Mouse (Mus musculus) right cerebral cortex, adult 2 months (tissue): ENCODE data around the gene Gm47985.
"Not testable (repeated sequence)": the region's sequence is repeated elsewhere in the genome, so short reads cannot be mapped to it uniquely, and the experiment has no call there.

Experiments
- DNase-seq, 2 experiments: peaks; one replicate each; pipeline ENCODE4 v3.0.0; 2021 to 2022; ENCODE audit warnings: low spot score in 2 of 2

The Gm47985 gene

DNA sequence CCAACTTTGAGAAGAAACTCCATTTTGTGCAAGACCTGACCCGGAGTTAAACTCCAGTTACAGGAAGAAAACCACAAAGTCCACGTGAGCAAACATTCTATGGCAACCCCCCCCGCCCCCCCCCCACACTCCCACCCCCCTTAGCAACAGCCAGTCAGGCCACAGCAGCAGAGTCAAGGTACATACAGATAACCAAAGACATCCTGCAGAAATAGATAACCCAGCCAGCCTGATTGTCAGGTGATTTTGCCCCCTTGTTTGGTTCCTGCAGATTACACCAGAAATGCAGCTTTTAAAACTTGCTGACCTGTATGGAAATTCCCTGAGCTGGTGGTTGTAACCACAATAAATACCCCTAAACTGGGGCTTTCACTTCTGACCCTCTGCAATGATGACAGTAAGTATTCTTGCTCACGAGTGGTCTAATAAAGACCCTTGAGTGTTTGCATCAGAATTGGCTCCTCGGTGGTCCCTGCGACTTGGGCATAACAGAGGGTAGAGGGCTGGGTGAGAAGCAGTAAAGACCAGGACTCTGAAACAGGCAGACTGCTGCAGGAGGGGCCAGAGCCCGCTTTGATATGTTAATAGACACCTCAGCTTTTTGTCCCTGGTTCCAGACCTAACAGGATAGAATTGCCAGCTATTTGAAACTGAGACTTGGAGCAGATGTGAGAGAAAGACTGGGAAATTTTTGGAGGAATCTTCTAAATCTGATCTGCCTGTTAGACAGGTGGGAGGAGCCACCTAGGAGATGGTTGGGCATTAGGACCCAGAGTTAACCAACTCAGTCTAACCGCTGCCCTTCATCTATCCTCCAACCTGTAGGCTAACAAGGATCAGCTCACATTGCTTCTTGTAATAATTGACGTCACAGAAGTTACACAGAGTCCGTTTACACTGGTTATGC lies 5.1 kb upstream of the Gm47985 start:
- peak in 1 of 2 experiments; percentile 10 for DNase-seq

DNA sequence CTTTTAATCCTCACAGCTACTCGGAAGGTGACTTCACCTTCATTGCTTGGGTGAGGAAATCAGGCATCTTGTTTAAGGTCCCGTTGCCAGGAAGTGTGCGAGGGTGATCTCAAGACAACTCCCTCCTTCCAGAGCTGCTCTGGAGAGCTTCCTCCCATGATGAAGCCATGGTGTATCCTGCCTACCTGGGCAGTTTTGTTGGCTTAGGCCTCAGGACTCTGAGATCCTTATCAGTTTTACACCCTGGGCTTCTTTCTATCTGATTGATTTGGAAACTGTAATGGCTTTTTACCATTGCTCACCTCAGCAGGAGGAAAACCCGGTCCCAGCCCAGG lies 4.4 kb upstream of the Gm47985 start:
- no peak for DNase-seq

- DNase-seq, result no peak
These were observed 3.7 kb upstream of the Gm47985 start for GRCm38 (mm10) chr1:151178505-151179083.

DNA sequence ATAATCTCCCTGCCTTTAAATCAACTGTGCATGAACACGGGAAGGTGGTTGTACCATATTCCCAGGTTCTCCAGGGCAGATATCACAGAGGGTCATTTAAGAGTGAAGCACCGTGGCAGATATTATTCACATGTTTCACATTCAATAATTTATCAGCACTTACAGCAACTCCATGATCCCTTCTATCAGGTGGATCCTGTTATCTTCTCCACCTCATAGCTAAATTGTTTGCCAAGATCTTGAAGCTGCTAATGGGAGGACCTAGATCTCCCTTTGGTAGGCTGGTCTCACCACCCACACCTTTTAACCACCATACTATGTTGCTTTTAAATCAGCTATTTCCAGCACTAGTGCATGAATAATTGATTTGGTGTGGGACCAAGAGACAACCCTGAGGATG lies 2.2 kb upstream of the Gm47985 start:
- no peak for DNase-seq

DNA sequence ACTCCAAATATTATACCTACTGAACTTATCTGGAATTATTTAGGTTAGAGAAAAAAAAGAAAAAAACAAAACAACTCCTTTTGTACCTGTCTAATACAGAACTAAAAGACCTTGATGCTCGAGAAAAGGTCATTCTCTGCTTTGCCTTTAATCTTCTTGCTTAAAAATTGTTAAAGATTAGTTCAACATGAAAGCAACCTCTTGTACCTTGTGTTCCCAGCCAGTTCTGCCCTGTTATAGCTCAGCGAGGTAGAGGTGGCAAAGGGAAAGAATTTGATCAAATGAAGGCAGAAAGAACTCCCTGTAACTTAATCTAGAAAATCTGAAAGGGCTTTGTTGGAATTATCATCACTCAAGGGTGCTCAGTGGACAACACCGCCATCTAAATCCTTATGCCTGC lies 3.8 kb downstream of the Gm47985 start:
- DNase-seq, result not testable (repeated sequence)

DNA sequence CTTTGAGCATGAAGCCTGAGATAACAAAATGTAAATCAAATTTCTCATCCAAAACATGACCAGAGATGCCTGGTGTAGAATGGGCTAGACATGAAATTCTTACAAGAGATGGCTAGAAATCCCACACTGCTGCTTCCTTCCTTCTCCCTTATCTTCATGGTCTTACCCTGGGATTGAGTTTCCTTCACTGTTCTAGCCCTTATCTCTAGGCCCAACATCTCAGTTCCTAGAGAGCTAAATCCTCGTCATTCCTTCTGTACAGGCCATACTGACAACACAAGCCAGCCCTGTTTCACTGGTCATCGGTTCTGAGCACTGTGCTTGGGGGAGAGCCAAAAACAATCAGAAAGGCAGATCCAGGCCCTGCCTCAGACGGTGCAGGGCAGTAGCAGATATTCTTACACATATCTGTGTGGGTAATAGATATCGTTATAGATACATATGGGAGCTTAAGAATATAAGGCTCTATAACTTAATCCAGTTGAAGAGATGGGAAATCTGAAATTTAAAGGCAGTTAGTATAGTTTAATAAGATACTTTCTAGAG lies 4.6 kb downstream of the Gm47985 start:
- not testable (repeated sequence) for DNase-seq

DNA sequence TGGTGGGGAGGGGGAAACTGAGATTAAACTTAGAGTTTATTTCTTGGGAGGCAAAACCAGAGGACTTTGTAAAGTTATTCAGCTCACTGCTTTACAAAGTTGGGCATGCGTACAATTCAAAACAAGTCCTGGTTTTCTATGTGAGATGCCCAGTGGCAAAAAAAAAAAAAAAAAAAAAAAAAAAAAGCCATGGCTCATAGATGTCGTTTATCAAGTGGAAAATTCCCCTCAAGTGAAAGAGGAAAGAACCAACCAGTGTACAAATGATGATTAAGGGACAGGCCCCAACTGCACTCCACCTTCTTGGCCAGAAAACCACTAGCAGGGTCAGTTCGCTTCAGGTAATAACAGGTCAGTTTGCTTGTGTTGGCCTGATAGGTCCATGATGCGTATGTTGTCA lies 6.1 kb downstream of the Gm47985 start:
- no peak for DNase-seq

DNA sequence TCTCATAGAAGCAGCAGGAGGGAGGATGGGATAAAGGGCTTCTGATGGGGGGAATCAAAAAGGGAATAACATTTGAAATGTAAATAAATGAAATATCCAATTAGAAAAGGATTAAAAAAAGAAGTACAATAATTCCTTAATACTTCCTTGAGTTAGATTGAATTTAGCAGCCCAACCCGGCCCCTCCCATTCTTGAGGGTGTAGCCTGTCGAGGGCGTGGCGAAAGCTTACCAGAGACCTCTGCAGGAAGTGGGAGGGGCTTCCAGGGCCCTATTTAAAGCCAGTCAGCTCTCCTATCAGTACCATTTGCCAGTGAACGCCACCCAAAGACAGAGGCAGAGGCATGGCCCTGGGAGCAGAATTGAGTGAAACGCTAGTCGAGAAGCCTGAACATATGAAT lies 9.7 kb downstream of the Gm47985 start, which contains the start of gene Gm8947:
Gm8947 (plus strand) TSS at position 302 of the 400 bp plus-strand sequence.
- DNase-seq, result not testable (repeated sequence)

DNA sequence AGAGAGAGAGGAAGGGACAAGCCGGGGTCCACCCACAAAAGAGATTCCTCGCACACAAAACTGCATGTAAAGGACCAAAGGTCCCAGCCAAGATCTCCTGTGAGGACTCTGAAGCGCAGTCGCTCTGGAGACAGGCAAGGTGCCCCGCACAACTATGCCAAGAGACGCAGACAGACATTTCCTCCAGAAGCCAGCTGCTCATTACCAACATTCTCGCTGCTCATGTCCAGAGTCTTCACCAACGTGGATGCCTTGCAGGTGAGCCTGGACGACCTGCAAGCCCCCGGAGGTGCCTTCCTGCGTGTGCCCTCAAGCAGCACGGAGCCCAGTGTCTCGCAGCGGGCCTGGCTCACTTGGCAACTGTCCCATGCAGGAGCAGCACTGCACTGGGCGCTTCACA lies 10.4 kb downstream of the Gm47985 start:
- DNase-seq, result not testable (repeated sequence)

GRCm38 (mm10) chr1:151195986-151196385 lies 13.6 kb downstream of the Gm47985 start:
- not testable (repeated sequence) for DNase-seq

GRCm38 (mm10) chr1:151196690-151197089 lies 14.4 kb downstream of the Gm47985 start:
- not testable (repeated sequence) for DNase-seq

DNA sequence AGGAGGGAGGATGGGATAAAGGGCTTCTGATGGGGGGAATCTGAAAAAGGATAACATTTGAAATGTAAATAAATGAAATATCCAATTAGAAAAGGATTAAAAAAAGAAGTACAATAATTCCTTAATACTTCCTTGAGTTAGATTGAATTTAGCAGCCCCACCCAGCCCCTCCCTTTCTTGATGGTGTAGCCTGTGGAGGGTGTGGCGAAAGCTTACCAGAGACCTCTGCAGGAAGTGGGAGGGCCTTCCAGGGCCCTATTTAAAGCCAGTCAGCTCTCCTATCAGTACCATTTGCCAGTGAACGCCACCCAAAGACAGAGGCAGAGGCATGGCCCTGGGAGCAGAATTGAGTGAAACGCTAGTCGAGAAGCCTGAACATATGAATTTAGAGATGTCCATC lies 15.8 kb downstream of the Gm47985 start, which contains the start of gene Gm47995:
Gm47995 (plus strand) TSS at position 329 of the 400 bp plus-strand sequence.
- not testable (repeated sequence) for DNase-seq

GRCm38 (mm10) chr1:151200620-151201019 lies 18.3 kb downstream of the Gm47985 start:
- not testable (repeated sequence) for DNase-seq

DNA sequence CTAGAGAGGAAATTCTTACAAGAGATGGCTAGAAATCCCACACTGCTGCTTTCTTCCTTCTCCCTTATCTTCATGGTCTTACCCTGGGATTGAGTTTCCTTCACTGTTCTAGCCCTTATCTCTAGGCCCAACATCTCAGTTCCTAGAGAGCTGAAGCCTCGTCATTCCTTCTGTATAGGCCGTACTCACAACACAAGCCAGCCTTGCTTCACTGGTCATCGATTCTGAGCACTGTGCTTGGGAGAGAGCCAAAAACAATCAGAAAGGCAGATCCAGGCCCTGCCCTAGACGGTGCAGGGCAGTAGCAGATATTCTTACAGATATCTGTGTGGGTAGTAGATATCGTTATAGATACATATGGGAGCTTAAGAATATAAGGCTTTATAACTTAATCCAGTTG lies 20.4 kb downstream of the Gm47985 start:
- not testable (repeated sequence) for DNase-seq

GRCm38 (mm10) chr1:151203818-151204217 lies 21.5 kb downstream of the Gm47985 start, which contains the start of gene 3110040M04Rik:
TSS of gene 3110040M04Rik (plus strand) at chr1:151204121.
- DNase-seq, result not testable (repeated sequence)

DNA sequence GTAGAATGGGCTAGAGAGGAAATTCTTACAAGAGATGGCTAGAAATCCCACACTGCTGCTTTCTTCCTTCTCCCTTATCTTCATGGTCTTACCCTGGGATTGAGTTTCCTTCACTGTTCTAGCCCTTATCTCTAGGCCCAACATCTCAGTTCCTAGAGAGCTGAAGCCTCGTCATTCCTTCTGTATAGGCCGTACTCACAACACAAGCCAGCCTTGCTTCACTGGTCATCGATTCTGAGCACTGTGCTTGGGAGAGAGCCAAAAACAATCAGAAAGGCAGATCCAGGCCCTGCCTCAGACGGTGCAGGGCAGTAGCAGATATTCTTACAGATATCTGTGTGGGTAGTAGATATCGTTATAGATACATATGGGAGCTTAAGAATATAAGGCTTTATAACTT lies 26.2 kb downstream of the Gm47985 start:
- not testable (repeated sequence) for DNase-seq

- not testable (repeated sequence) for DNase-seq
These were observed 26.6 kb downstream of the Gm47985 start for GRCm38 (mm10) chr1:151208944-151209343.

DNA sequence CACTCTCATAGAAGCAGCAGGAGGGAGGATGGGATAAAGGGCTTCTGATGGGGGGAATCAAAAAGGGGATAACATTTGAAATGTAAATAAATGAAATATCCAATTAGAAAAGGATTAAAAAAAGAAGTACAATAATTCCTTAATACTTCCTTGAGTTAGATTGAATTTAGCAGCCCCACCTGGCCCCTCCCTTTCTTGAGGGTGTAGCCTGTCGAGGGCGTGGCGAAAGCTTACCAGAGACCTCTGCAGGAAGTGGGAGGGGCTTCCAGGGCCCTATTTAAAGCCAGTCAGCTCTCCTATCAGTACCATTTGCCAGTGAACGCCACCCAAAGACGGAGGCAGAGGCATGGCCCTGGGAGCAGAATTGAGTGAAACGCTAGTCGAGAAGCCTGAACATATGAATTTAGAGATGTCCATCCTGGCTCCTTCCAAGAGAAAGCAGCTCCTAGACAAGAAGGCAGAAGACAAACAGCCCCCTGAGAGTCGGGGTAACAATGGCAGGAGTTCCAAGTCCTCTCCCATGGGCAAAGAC lies 27.6 kb downstream of the Gm47985 start, which contains the start of gene Gm47996:
Gm47996 (plus strand) TSS at position 308 of the 532 bp plus-strand sequence.
- DNase-seq, result not testable (repeated sequence)

DNA sequence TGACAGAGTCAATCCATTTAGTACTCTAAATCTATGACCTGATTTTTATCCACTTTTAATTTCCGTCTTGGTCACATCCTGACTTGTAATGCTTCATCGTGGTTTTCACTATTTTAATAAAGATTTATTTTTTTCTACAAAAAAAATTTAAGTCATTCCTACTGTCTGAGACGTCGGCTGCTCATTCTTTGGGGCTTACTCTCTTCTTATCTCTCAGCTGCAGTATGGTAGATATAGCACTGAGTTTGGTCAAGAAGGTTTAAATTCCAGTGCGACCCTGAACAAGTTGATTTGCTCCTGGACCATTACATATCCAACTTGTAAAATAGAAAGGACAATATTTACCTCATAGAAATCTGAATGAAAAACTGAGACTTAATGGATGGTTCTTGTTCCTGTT lies 29.3 kb downstream of the Gm47985 start:
- DNase-seq, result not testable (repeated sequence)

DNA sequence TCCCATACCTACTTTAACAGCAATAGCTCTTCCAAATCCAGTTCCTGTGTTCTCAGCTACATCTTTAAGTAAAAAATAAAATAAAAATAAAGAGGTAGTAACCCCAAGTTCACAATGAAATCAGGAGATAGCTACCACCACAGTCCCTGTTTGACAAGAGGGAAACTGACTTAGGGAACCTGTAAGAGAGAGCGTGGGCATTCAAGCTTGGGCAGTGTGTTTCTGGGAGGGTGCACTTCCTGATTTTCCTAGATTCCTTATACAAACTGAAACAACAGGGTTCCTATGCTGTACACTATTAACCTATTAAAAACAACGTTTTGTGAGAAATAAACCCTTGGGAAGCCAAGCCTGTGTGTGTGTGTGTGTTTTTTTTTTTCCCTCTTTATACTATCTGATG lies 32.5 kb downstream of the Gm47985 start:
- no peak for DNase-seq

- DNase-seq, result no peak
These were observed 33.6 kb downstream of the Gm47985 start for GRCm38 (mm10) chr1:151215985-151216384.

- no peak for DNase-seq
These were observed 34.1 kb downstream of the Gm47985 start for GRCm38 (mm10) chr1:151216417-151216816.
